Mouse (Mus musculus) megakaryocyte progenitor cell, adult 5-6 weeks (primary cell): ENCODE data around the gene Six5. TPM values are rescaled to one million over a fixed set of nuclear protein-coding genes. Genes with fewer than 3 reads are reported as not detected.

Experiments used
- ATAC-seq: replicated peaks from 2 replicates; pipeline ENCODE4 v1.8.0; 2016; ENCODE audit warnings: mild to moderate bottlenecking, moderate TSS enrichment, inconsistent platforms; ENCODE audit not compliant: poor library complexity
- total RNA-seq, 2 experiments: library from RNA; stranded (forward) in 1 of 2; stranded (reverse) in 1 of 2; fragments of 157-497, 149-512 nt in 1 of 2; fragments of 200-1000 nt in 1 of 2; gene quantifications; 2 replicates each; pipeline versions ENCODE4 v1.2.3 to v1.2.4; 2015 to 2017

Six5 gene
- total RNA-seq, 2 experiments from 2014 or later, result 2.4 to 3.9 TPM

GRCm38 (mm10) chr7:19094826-19095750, 694 bp downstream of the Six5 start:
- peak; percentile 20 for ATAC-seq

- ATAC-seq, result peak; percentile 19
These were observed 1.3 kb downstream of the Six5 start for GRCm38 (mm10) chr7:19095751-19096110.

GRCm38 (mm10) chr7:19096421-19096976, 2.1 kb downstream of the Six5 start:
- ATAC-seq, result no peak

- ATAC-seq, result no peak
These were observed 2.8 kb downstream of the Six5 start for GRCm38 (mm10) chr7:19097217-19097616.

- no peak for ATAC-seq
These were observed 3.5 kb downstream of the Six5 start for GRCm38 (mm10) chr7:19097863-19098262.

- ATAC-seq, result no peak
These were observed 4.4 kb downstream of the Six5 start for GRCm38 (mm10) chr7:19098811-19099210.

- no peak for ATAC-seq
These were observed 5.9 kb downstream of the Six5 start for GRCm38 (mm10) chr7:19100290-19100689.

- ATAC-seq, result no peak
These were observed 9.3 kb downstream of the Six5 start for GRCm38 (mm10) chr7:19103741-19104140.

- no peak for ATAC-seq
These were observed 10.1 kb downstream of the Six5 start for GRCm38 (mm10) chr7:19104486-19104885.

- no peak for ATAC-seq
These were observed 13.0 kb downstream of the Six5 start for GRCm38 (mm10) chr7:19107436-19107835.

GRCm38 (mm10) chr7:19109565-19109964, 15.2 kb downstream of the Six5 start:
- no peak for ATAC-seq

GRCm38 (mm10) chr7:19118028-19118771, 23.8 kb downstream of the Six5 start, which contains the start of gene Gm4969:
Gm4969 (minus strand) TSS chr7:19118368.
- ATAC-seq, result peak; percentile 23

GRCm38 (mm10) chr7:19119083-19119482, 24.7 kb downstream of the Six5 start:
- ATAC-seq, result no peak

GRCm38 (mm10) chr7:19119631-19120429, 25.4 kb downstream of the Six5 start, which contains the start of gene Fbxo46:
Fbxo46 (plus strand) TSS chr7:19119859.
- ATAC-seq, result peak; percentile 99

GRCm38 (mm10) chr7:19121686-19122085, 27.3 kb downstream of the Six5 start:
- no peak for ATAC-seq

GRCm38 (mm10) chr7:19124713-19125112, 30.3 kb downstream of the Six5 start:
- ATAC-seq, result no peak

GRCm38 (mm10) chr7:19127744-19128143, 33.4 kb downstream of the Six5 start:
- no peak for ATAC-seq

- ATAC-seq, result no peak
These were observed 35.0 kb downstream of the Six5 start for GRCm38 (mm10) chr7:19129396-19129795.

- 0 out of 2 replicates have a peak, but pooled peaks have one; percentile 32 for ATAC-seq
These were observed 36.3 kb downstream of the Six5 start for GRCm38 (mm10) chr7:19130657-19131056.

GRCm38 (mm10) chr7:19131324-19131848, 37.0 kb downstream of the Six5 start:
- peak; percentile 99 for ATAC-seq
